Mouse (Mus musculus) lung, postnatal 36 days (tissue): ENCODE measurements around the gene Sirt2.

Experiments used
- DNase-seq: peaks from one replicate; pipeline ENCODE4 v3.0.0; 2022; ENCODE audit warnings: mixed read lengths

Sirt2 gene

GRCm38 (mm10) chr7:28766173-28766879 lies at the start of gene Sirt2:
TSS of gene Sirt2 (plus strand) at chr7:28766735.
- DNase-seq, result peak; percentile 100

- DNase-seq, result no peak
Measured at GRCm38 (mm10) chr7:28717726-28718125, 48.8 kb upstream of the Sirt2 start.

GRCm38 (mm10) chr7:28719159-28719558 lies 47.4 kb upstream of the Sirt2 start:
- no peak for DNase-seq

- no peak for DNase-seq
Measured at GRCm38 (mm10) chr7:28719650-28720049, 46.9 kb upstream of the Sirt2 start.

GRCm38 (mm10) chr7:28720753-28721537 lies 45.6 kb upstream of the Sirt2 start:
- no peak for DNase-seq

- DNase-seq, result no peak
Measured at GRCm38 (mm10) chr7:28722079-28722478, 44.5 kb upstream of the Sirt2 start.

GRCm38 (mm10) chr7:28724613-28725012 lies 41.9 kb upstream of the Sirt2 start:
- no peak for DNase-seq

GRCm38 (mm10) chr7:28726600-28726999 lies 39.9 kb upstream of the Sirt2 start:
- peak; percentile 77 for DNase-seq

- DNase-seq, result no peak
Measured at GRCm38 (mm10) chr7:28727649-28728340, 38.7 kb upstream of the Sirt2 start.

- DNase-seq, result peak; percentile 95
Measured at GRCm38 (mm10) chr7:28732341-28733142, 34.0 kb upstream of the Sirt2 start.

GRCm38 (mm10) chr7:28733211-28733610 lies 33.3 kb upstream of the Sirt2 start:
- DNase-seq, result no peak

GRCm38 (mm10) chr7:28735701-28736100 lies 30.8 kb upstream of the Sirt2 start:
- peak; percentile 54 for DNase-seq

- no peak for DNase-seq
Measured at GRCm38 (mm10) chr7:28739829-28740228, 26.7 kb upstream of the Sirt2 start.

GRCm38 (mm10) chr7:28740949-28741348 lies 25.6 kb upstream of the Sirt2 start:
- DNase-seq, result no peak

GRCm38 (mm10) chr7:28741368-28741708 lies 25.2 kb upstream of the Sirt2 start:
- no peak for DNase-seq

- peak; percentile 99 for DNase-seq
Measured at GRCm38 (mm10) chr7:28741709-28742438, 24.7 kb upstream of the Sirt2 start, which contains the start of the genes Mrps12 and Sars2. TSS of gene Mrps12 (minus strand) at chr7:28741820. TSS of gene Sars2 (plus strand) at chr7:28741992.

- no peak for DNase-seq
Measured at GRCm38 (mm10) chr7:28749935-28750334, 16.6 kb upstream of the Sirt2 start.

GRCm38 (mm10) chr7:28756079-28756478 lies 10.5 kb upstream of the Sirt2 start, which contains the start of gene Ccer2:
TSS of gene Ccer2 (plus strand) at chr7:28756174.
- DNase-seq, result no peak

- no peak for DNase-seq
Measured at GRCm38 (mm10) chr7:28758623-28759022, 7.9 kb upstream of the Sirt2 start.

- no peak for DNase-seq
Measured at GRCm38 (mm10) chr7:28761907-28762306, 4.6 kb upstream of the Sirt2 start.

GRCm38 (mm10) chr7:28765211-28765610 lies 1.3 kb upstream of the Sirt2 start:
- DNase-seq, result peak; percentile 14

GRCm38 (mm10) chr7:28766910-28767309 lies 375 bp downstream of the Sirt2 start:
- DNase-seq, result no peak
